Mouse (Mus musculus): ENCODE measurements around the gene Zfp617. TPM values are rescaled to one million over a fixed set of nuclear protein-coding genes. Genes with fewer than 3 reads are reported as not detected.

Gene Zfp617
- polyA plus RNA-seq, 1 experiment from 2014 or later, result 33.8 TPM

DNA sequence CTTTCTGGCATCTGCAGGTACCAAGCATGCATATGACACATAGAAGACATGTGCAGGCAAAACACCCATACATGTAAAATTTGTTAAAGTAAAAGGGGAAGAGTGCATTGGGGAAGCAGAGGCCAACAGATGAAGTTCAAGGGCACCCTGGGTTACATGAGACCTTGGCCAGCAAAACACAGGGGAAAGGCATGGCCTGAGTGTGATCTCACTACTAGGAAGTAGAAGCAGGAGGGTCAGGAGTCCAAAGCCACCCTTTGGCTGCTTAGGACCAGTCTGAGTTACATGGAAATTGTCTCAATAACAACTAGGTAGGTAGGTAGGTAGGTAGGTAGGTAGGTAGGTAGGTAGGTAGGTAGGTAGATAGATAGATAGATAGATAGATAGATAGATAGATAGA is 52.0 kb downstream of the Zfp617 start:
- peaks cover 20% of the 10 kb centered on the region; the same call in 1 of the 2 replicates for H3K9me3 ChIP-seq
- H3K27ac ChIP-seq, result no peak overlapping the region
- no peak for ATAC-seq (ENCODE audit: low FRiP score, low read depth)
- no peak overlapping the region for H3K9ac ChIP-seq
- H3K4me2 ChIP-seq (replicated peaks), result no peak overlapping the region
- H3K4me1 ChIP-seq, result no peaks in the 10 kb centered on the region
- no peaks in the 10 kb centered on the region for H3K27me3 ChIP-seq (replicated peaks)
- H3K36me3 ChIP-seq, result peaks cover 22% of the 10 kb centered on the region
- no peak overlapping the region for H3K4me3 ChIP-seq

DNA sequence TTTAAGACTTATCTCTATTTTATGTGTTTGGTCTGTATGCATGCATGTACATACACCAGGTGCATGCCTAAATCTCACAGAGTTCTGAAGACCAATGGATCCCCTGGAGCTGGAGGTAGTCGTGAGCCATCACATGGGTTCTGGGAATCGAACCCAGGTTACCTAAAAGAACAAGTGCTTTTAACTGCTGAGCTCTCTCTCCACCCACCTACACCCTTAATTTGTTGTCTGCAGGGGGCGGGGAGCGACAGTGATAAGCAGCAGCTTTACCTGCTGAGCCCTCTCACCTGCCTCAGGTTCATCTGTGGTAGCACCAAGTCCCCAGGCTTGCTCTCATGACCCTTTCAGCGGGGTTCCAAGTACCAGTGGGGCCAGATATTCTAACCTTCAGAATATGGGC is 53.4 kb downstream of the Zfp617 start:
- Histone ChIP-seq H3K36me3 (peaks cover 35% of the 10 kb centered on the region), H3K27ac (no peak overlapping the region), H3K4me1 (no peaks in the 10 kb centered on the region), H3K9ac (no peak overlapping the region), H3K27me3 (replicated peaks) (no peaks in the 10 kb centered on the region), H3K4me3 (no peak overlapping the region), H3K9me3 (peaks cover 22% of the 10 kb centered on the region; the same call in 1 of the 2 replicates), H3K4me2 (replicated peaks) (no peak overlapping the region)
- no peak for ATAC-seq (ENCODE audit: low FRiP score, low read depth)
- WGBS, result 94% methylated on average over 5 of the region's 5 CpGs

DNA sequence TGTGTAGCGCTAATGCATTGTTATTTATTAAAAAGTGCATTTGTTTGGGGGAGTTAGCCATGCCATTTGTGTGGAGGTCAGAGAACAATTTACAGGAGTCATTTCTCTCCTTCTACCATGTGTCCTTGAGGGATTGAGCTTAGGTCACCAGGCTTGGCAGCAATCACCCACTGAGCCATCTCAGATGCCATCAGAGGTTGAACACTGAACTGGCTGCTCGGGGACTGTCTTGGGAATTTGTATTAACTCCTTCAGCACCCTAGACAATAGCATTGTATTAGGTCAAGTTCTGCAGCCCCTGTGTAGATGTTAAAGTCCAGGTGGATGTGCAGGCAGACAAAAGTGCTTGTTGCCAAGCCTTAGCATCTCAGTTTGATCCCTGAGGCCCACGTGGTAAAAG is 55.6 kb downstream of the Zfp617 start:
- H3K4me3 ChIP-seq, result no peak overlapping the region
- no peak overlapping the region for H3K4me2 ChIP-seq (replicated peaks)
- H3K36me3 ChIP-seq, result peaks cover 49% of the 10 kb centered on the region
- WGBS, result 93% methylated on average over 3 of the region's 3 CpGs
- no peaks in the 10 kb centered on the region for H3K4me1 ChIP-seq
- H3K9ac ChIP-seq, result no peak overlapping the region
- peaks cover 15% of the 10 kb centered on the region; the same call in 1 of the 2 replicates for H3K9me3 ChIP-seq
- no peak overlapping the region for H3K27ac ChIP-seq
- no peaks in the 10 kb centered on the region for H3K27me3 ChIP-seq (replicated peaks)
- ATAC-seq (ENCODE audit: low FRiP score, low read depth), result no peak

- no peak overlapping the region for H3K4me2 ChIP-seq (replicated peaks)
- H3K4me1 ChIP-seq, result no peaks in the 10 kb centered on the region
- no peaks in the 10 kb centered on the region for H3K27me3 ChIP-seq (replicated peaks)
- no peak overlapping the region for H3K4me3 ChIP-seq
- WGBS, result 93% methylated on average over 2 of the region's 2 CpGs
- H3K9me3 ChIP-seq, result peaks cover 15% of the 10 kb centered on the region; the same call in 1 of the 2 replicates
- H3K36me3 ChIP-seq, result peaks cover 53% of the 10 kb centered on the region
- no peak overlapping the region for H3K27ac ChIP-seq
- no peak for ATAC-seq (ENCODE audit: low FRiP score, low read depth)
- no peak overlapping the region for H3K9ac ChIP-seq
Measured at GRCm38 (mm10) chr8:71965166-71965565, 56.7 kb downstream of the Zfp617 start.

GRCm38 (mm10) chr8:71966411-71966810 is 58.0 kb downstream of the Zfp617 start:
- Histone ChIP-seq H3K27ac (no peak overlapping the region), H3K9ac (no peak overlapping the region), H3K4me3 (no peak overlapping the region), H3K4me1 (no peaks in the 10 kb centered on the region), H3K36me3 (peaks cover 53% of the 10 kb centered on the region), H3K4me2 (replicated peaks) (no peak overlapping the region), H3K9me3 (peaks cover 15% of the 10 kb centered on the region; the same call in 1 of the 2 replicates), H3K27me3 (replicated peaks) (no peaks in the 10 kb centered on the region)
- no peak for ATAC-seq (ENCODE audit: low FRiP score, low read depth)

DNA sequence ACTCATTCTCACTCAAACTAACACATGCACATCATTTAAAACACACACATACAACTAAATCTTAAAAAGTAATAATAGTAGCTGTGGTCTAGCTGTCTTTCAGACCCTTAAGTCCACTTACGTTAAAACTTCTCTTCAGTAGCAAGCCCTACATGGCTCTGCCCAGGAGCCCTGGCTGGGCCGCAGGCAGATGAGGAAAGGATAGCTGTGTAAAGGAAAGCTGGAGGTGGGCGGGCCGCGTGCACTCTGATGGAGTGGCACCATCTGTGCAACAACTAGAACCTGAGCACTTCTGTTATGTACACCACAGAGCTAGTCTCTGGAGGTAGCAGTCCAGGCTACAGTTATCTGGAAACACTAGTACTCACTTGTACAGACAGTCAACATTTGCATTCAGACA is 58.8 kb downstream of the Zfp617 start:
- 97% methylated on average over 5 of the region's 5 CpGs for WGBS
- ATAC-seq (ENCODE audit: low FRiP score, low read depth), result no peak
- Histone ChIP-seq H3K36me3 (peaks cover 53% of the 10 kb centered on the region), H3K27me3 (replicated peaks) (no peaks in the 10 kb centered on the region), H3K4me1 (no peaks in the 10 kb centered on the region), H3K27ac (no peak overlapping the region), H3K9me3 (peaks cover 15% of the 10 kb centered on the region; the same call in 1 of the 2 replicates), H3K9ac (no peak overlapping the region), H3K4me3 (no peak overlapping the region), H3K4me2 (replicated peaks) (no peak overlapping the region)

- Histone ChIP-seq H3K4me2 (replicated peaks) (no peak overlapping the region), H3K27ac (no peak overlapping the region), H3K4me3 (no peak overlapping the region), H3K4me1 (no peaks in the 10 kb centered on the region), H3K27me3 (replicated peaks) (no peaks in the 10 kb centered on the region), H3K9ac (no peak overlapping the region), H3K36me3 (peaks cover 53% of the 10 kb centered on the region), H3K9me3 (peaks cover 15% of the 10 kb centered on the region; the same call in 1 of the 2 replicates)
- ATAC-seq (ENCODE audit: low FRiP score, low read depth), result no peak
- 94% methylated on average over 6 of the region's 6 CpGs for WGBS
Measured at GRCm38 (mm10) chr8:71968100-71968499, 59.7 kb downstream of the Zfp617 start.

GRCm38 (mm10) chr8:71968636-71969035 is 60.2 kb downstream of the Zfp617 start:
- peaks cover 53% of the 10 kb centered on the region for H3K36me3 ChIP-seq
- 98% methylated on average over 6 of the region's 6 CpGs for WGBS
- H3K4me3 ChIP-seq, result no peak overlapping the region

GRCm38 (mm10) chr8:71971945-71972344 is 63.5 kb downstream of the Zfp617 start:
- Histone ChIP-seq H3K4me1 (no peaks in the 10 kb centered on the region), H3K4me2 (replicated peaks) (no peak overlapping the region), H3K36me3 (peaks cover 24% of the 10 kb centered on the region), H3K27ac (no peak overlapping the region), H3K27me3 (replicated peaks) (no peaks in the 10 kb centered on the region), H3K4me3 (no peak overlapping the region), H3K9ac (no peak overlapping the region), H3K9me3 (no peaks in the 10 kb centered on the region)
- 76% methylated on average over 1 of the region's 1 CpGs for WGBS
- ATAC-seq (ENCODE audit: low FRiP score, low read depth), result no peak

More at GRCm38 (mm10) chr8:71968636-71969035, 60.2 kb downstream of the Zfp617 start:
- no peak overlapping the region for H3K4me2 ChIP-seq (replicated peaks)
- no peak overlapping the region for H3K27ac ChIP-seq
- H3K9ac ChIP-seq, result no peak overlapping the region
- H3K27me3 ChIP-seq (replicated peaks), result no peaks in the 10 kb centered on the region
- H3K4me1 ChIP-seq, result no peaks in the 10 kb centered on the region
- peaks cover 15% of the 10 kb centered on the region; the same call in 1 of the 2 replicates for H3K9me3 ChIP-seq
- no peak for ATAC-seq (ENCODE audit: low FRiP score, low read depth)

- no peaks in the 10 kb centered on the region for H3K4me1 ChIP-seq
- H3K27me3 ChIP-seq (replicated peaks), result no peaks in the 10 kb centered on the region
- H3K9ac ChIP-seq, result no peak overlapping the region
- H3K27ac ChIP-seq, result no peak overlapping the region
- H3K9me3 ChIP-seq, result no peaks in the 10 kb centered on the region
- H3K4me2 ChIP-seq (replicated peaks), result no peak overlapping the region
- ATAC-seq (ENCODE audit: low FRiP score, low read depth), result no peak
- peaks cover 2% of the 10 kb centered on the region for H3K36me3 ChIP-seq
- 83% methylated on average over 3 of the region's 3 CpGs for whole genome bisulfite sequencing
- no peak overlapping the region for H3K4me3 ChIP-seq
Measured at GRCm38 (mm10) chr8:71974211-71974610, 65.8 kb downstream of the Zfp617 start.

GRCm38 (mm10) chr8:71981032-71981431 is 72.6 kb downstream of the Zfp617 start:
- no peak for ATAC-seq (ENCODE audit: low FRiP score, low read depth)
- no peaks in the 10 kb centered on the region for H3K36me3 ChIP-seq
- no peak overlapping the region for H3K9ac ChIP-seq
- H3K4me1 ChIP-seq, result no peaks in the 10 kb centered on the region
- WGBS, result 69% methylated on average over 2 of the region's 2 CpGs
- no peak overlapping the region for H3K27ac ChIP-seq
- no peaks in the 10 kb centered on the region for H3K9me3 ChIP-seq
- H3K4me2 ChIP-seq (replicated peaks), result no peak overlapping the region
- no peak overlapping the region for H3K4me3 ChIP-seq
- H3K27me3 ChIP-seq (replicated peaks), result no peaks in the 10 kb centered on the region

- no peaks in the 10 kb centered on the region for H3K9me3 ChIP-seq
- 85% methylated on average over 4 of the region's 4 CpGs for WGBS
- ATAC-seq (ENCODE audit: low FRiP score, low read depth), result no peak
- no peaks in the 10 kb centered on the region for H3K4me1 ChIP-seq
- no peak overlapping the region for H3K4me3 ChIP-seq
- no peaks in the 10 kb centered on the region for H3K36me3 ChIP-seq
- H3K4me2 ChIP-seq (replicated peaks), result no peak overlapping the region
- no peak overlapping the region for H3K27ac ChIP-seq
- no peak overlapping the region for H3K9ac ChIP-seq
- H3K27me3 ChIP-seq (replicated peaks), result no peaks in the 10 kb centered on the region
Measured at GRCm38 (mm10) chr8:71981456-71981855, 73.0 kb downstream of the Zfp617 start.

All from neural tube, embryonic 12.5 days (tissue).